Mouse (Mus musculus) liver, adult 2 months (tissue): ENCODE results near the gene Adap1.

ENCODE experiments used
- CTCF ChIP-seq: fragments of 200-500 bp; IDR thresholded peaks from 2 replicates; pipeline ENCODE4 v1.5.1; 2011; ENCODE audit warnings: low read depth, low read length, control low read depth
- POLR2A ChIP-seq: fragments of 200-500 bp; IDR thresholded peaks from 2 replicates; pipeline ENCODE4 v1.6.1; 2011; ENCODE audit warnings: low read length, control low read depth; ENCODE audit not compliant: insufficient read depth; ENCODE audit errors: extremely low read depth

GRCm38 (mm10) chr5:139373889-139374444, 48.5 kb upstream of the Adap1 start:
- TF ChIP-seq CTCF (no peak), POLR2A (no peak)
